Mouse (Mus musculus): ENCODE results near the gene Notch1. TPM values are rescaled to one million over a fixed set of nuclear protein-coding genes. Genes with fewer than 3 reads are reported as not detected.

Gene Notch1
- total and polyA plus RNA-seq, 2 experiments = 6.2 to 9.7 TPM

- H3K27me3 ChIP-seq (ENCODE audit: control insufficient read depth, insufficient read depth, low read length) = no peaks in the 10 kb centered on the region
- peak overlapping the region; percentile 63 for H3K27ac ChIP-seq (replicated peaks; ENCODE audit: insufficient read depth, low read depth, low read length)
- H3K9ac ChIP-seq (ENCODE audit: low read depth, low read length) = 0 out of 2 replicates have a peak overlapping the region, but pooled peaks have one; percentile 11
- WGBS = 25% methylated on average over 10 of the region's 10 CpGs
- peak; percentile 89 for DNase-seq (ENCODE audit: extremely low read depth, low read depth, low spot score)
- H3K36me3 ChIP-seq (ENCODE audit: control insufficient read depth, insufficient read depth, low read length) = peaks cover 4% of the 10 kb centered on the region; the same call in 1 of the 2 replicates
- TF ChIP-seq POLR2A (IDR thresholded peaks at IDR 0.05; ENCODE audit: extremely low read depth, insufficient read depth, low read length) = no peak
- TF ChIP-seq CTCF (IDR thresholded peaks at IDR 0.05; ENCODE audit: low read depth, low read length) = no peak
- peaks cover 34% of the 10 kb centered on the region for H3K4me1 ChIP-seq (ENCODE audit: control insufficient read depth, insufficient read depth, low read length)
- H3K79me2 ChIP-seq (ENCODE audit: control insufficient read depth, insufficient read depth, low read length) = peaks cover 26% of the 10 kb centered on the region; the same call in 1 of the 2 replicates
- no peak overlapping the region for H3K4me3 ChIP-seq (ENCODE audit: insufficient read depth, low read depth, low read length)
Observed at GRCm38 (mm10) chr2:26481724-26482495, 34.6 kb downstream of the Notch1 start.

GRCm38 (mm10) chr2:26480911-26481310, 35.6 kb downstream of the Notch1 start:
- TF ChIP-seq POLR2A (IDR thresholded peaks at IDR 0.05; ENCODE audit: extremely low read depth, insufficient read depth, low read length) (no peak), CTCF (IDR thresholded peaks at IDR 0.05; ENCODE audit: low read depth, low read length) (no peak)
- peaks cover 32% of the 10 kb centered on the region for H3K4me1 ChIP-seq (ENCODE audit: control insufficient read depth, insufficient read depth, low read length)
- peaks cover 6% of the 10 kb centered on the region; the same call in 1 of the 2 replicates for H3K36me3 ChIP-seq (ENCODE audit: control insufficient read depth, insufficient read depth, low read length)

DNA sequence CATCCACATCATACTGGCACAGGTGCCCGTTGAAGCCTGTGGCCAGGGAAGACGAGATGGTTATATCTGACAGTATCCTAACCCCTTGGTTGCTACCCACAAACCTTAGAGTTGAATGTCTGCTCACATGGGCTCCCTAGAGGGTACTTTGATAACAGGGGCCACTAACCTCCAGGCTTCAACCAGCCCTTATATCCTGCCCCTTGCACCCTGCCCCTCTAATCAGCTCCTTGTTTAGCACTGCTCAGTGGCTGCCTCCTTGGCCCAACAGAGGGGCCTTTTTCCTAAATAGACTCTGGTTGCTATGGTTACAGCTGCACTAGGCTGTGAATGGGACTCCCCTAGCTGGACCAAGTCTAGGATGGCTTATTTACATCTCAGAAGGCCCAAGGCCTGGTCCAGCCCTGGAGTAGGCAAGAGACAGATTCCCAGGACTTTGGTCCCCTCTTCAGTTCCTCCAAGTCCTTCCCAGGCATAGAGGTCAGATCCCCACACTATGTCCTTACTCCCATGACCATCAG, 37.7 kb downstream of the Notch1 start:
- Histone ChIP-seq H3K4me3 (ENCODE audit: insufficient read depth, low read depth, low read length) (no peak overlapping the region), H3K79me2 (ENCODE audit: control insufficient read depth, insufficient read depth, low read length) (peaks cover 8% of the 10 kb centered on the region; the same call in 1 of the 2 replicates), H3K4me1 (ENCODE audit: control insufficient read depth, insufficient read depth, low read length) (peaks cover 28% of the 10 kb centered on the region), H3K27ac (replicated peaks; ENCODE audit: insufficient read depth, low read depth, low read length) (no peak overlapping the region), H3K9ac (ENCODE audit: low read depth, low read length) (no peak overlapping the region), H3K36me3 (ENCODE audit: control insufficient read depth, insufficient read depth, low read length) (peaks cover 6% of the 10 kb centered on the region; the same call in 1 of the 2 replicates), H3K27me3 (ENCODE audit: control insufficient read depth, insufficient read depth, low read length) (no peaks in the 10 kb centered on the region)
- TF ChIP-seq CTCF (IDR thresholded peaks at IDR 0.05; ENCODE audit: low read depth, low read length) = no peak
- TF ChIP-seq POLR2A (IDR thresholded peaks at IDR 0.05; ENCODE audit: extremely low read depth, insufficient read depth, low read length) = no peak
- no peak for DNase-seq (ENCODE audit: extremely low read depth, low read depth, low spot score)
- WGBS = 89% methylated on average over 2 of the region's 2 CpGs

More at GRCm38 (mm10) chr2:26480911-26481310, 35.6 kb downstream of the Notch1 start:
- Histone ChIP-seq H3K27me3 (ENCODE audit: control insufficient read depth, insufficient read depth, low read length) (no peaks in the 10 kb centered on the region), H3K27ac (replicated peaks; ENCODE audit: insufficient read depth, low read depth, low read length) (no peak overlapping the region), H3K79me2 (ENCODE audit: control insufficient read depth, insufficient read depth, low read length) (peaks cover 17% of the 10 kb centered on the region; the same call in 1 of the 2 replicates), H3K4me3 (ENCODE audit: insufficient read depth, low read depth, low read length) (no peak overlapping the region), H3K9ac (ENCODE audit: low read depth, low read length) (no peak overlapping the region)
- WGBS = 93% methylated on average over 12 of the region's 12 CpGs
- DNase-seq (ENCODE audit: extremely low read depth, low read depth, low spot score) = no peak

DNA sequence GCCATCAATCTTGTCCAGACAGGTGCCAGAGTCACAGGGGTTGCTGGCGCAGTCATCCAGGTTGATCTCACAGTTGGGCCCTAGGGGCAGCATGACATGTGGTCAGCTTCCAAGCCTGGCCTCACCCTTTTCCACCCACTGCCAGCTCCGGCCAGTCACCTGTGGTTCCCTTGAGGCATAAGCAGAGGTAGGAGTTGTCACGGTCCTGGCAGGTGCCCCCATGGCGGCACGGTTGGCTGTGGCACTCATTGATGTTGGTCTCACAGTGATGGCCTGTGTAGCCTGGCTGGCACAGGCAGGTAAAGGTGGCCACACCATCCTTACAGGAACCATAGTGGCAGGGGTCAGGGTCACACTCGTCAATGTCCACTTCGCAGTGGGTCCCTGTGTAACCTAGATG, 38.6 kb downstream of the Notch1 start:
- DNase-seq (ENCODE audit: extremely low read depth, low read depth, low spot score) = no peak
- H3K9ac ChIP-seq (ENCODE audit: low read depth, low read length) = no peak overlapping the region
- no peak overlapping the region for H3K27ac ChIP-seq (replicated peaks; ENCODE audit: insufficient read depth, low read depth, low read length)
- no peak overlapping the region for H3K4me3 ChIP-seq (ENCODE audit: insufficient read depth, low read depth, low read length)
- peaks cover 6% of the 10 kb centered on the region; the same call in 1 of the 2 replicates for H3K36me3 ChIP-seq (ENCODE audit: control insufficient read depth, insufficient read depth, low read length)
- peaks cover 20% of the 10 kb centered on the region for H3K4me1 ChIP-seq (ENCODE audit: control insufficient read depth, insufficient read depth, low read length)
- TF ChIP-seq CTCF (IDR thresholded peaks at IDR 0.05; ENCODE audit: low read depth, low read length) (no peak), POLR2A (IDR thresholded peaks at IDR 0.05; ENCODE audit: extremely low read depth, insufficient read depth, low read length) (no peak)
- H3K27me3 ChIP-seq (ENCODE audit: control insufficient read depth, insufficient read depth, low read length) = no peaks in the 10 kb centered on the region
- peaks cover 8% of the 10 kb centered on the region; the same call in 1 of the 2 replicates for H3K79me2 ChIP-seq (ENCODE audit: control insufficient read depth, insufficient read depth, low read length)
- 91% methylated on average over 7 of the region's 7 CpGs for WGBS

GRCm38 (mm10) chr2:26475505-26476430, 40.7 kb downstream of the Notch1 start:
- TF ChIP-seq CTCF (IDR thresholded peaks at IDR 0.05; ENCODE audit: low read depth, low read length) (no peak), POLR2A (IDR thresholded peaks at IDR 0.05; ENCODE audit: extremely low read depth, insufficient read depth, low read length) (no peak)
- peaks cover 13% of the 10 kb centered on the region; the same call in 1 of the 2 replicates for H3K36me3 ChIP-seq (ENCODE audit: control insufficient read depth, insufficient read depth, low read length)
- H3K79me2 ChIP-seq (ENCODE audit: control insufficient read depth, insufficient read depth, low read length) = 0 out of 2 replicates have a peak, but pooled peaks cover 8% of the 10 kb centered on the region
- no peak for DNase-seq (ENCODE audit: extremely low read depth, low read depth, low spot score)
- WGBS = 84% methylated on average over 13 of the region's 13 CpGs
- H3K9ac ChIP-seq (ENCODE audit: low read depth, low read length) = no peak overlapping the region
- H3K4me1 ChIP-seq (ENCODE audit: control insufficient read depth, insufficient read depth, low read length) = peaks cover 2% of the 10 kb centered on the region; the same call in 1 of the 2 replicates
- no peak overlapping the region for H3K4me3 ChIP-seq (ENCODE audit: insufficient read depth, low read depth, low read length)
- peak overlapping the region; percentile 66 for H3K27ac ChIP-seq (replicated peaks; ENCODE audit: insufficient read depth, low read depth, low read length)
- H3K27me3 ChIP-seq (ENCODE audit: control insufficient read depth, insufficient read depth, low read length) = no peaks in the 10 kb centered on the region
